Mouse (Mus musculus) thymus, postnatal 36 days (tissue): ENCODE results near the gene Nudt22.

ENCODE experiments used
- DNase-seq, 2 experiments: peaks; one replicate each; pipeline ENCODE4 v3.0.0; 2022; ENCODE audit warnings: mixed read lengths in 2 of 2

Nudt22 gene

DNA sequence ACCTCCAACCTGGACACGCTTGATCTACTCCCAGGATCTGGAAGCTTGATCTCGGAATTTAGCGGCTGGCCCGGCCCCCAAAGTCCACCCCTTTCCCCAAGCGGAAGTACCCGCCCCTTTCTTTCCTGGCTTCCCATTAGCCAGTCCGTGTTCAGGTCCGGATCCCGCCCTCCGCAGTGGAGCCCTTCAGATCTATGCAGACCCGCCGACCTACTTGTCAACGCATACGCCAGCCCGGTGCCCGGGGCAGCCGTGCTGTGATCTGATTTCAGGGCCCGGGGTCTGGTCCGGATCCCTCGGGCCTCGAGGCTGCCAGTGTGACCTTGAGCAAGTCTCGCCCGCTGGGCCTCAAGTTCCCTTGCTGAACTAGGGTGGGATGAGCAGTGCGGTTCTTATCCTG lies at the start of gene Nudt22, which contains the start of gene Trpt1:
Nudt22 (minus strand) TSS at position 112 of the 400 bp plus-strand sequence.
Trpt1 (plus strand) TSS at position 126 of the 400 bp plus-strand sequence.
- peak; percentile 61 to 73 for DNase-seq

- no peak for DNase-seq
Measured at GRCm38 (mm10) chr19:7044706-7045105, 48.8 kb upstream of the Nudt22 start.

GRCm38 (mm10) chr19:7044279-7044678 lies 48.4 kb upstream of the Nudt22 start:
- DNase-seq = no peak

DNA sequence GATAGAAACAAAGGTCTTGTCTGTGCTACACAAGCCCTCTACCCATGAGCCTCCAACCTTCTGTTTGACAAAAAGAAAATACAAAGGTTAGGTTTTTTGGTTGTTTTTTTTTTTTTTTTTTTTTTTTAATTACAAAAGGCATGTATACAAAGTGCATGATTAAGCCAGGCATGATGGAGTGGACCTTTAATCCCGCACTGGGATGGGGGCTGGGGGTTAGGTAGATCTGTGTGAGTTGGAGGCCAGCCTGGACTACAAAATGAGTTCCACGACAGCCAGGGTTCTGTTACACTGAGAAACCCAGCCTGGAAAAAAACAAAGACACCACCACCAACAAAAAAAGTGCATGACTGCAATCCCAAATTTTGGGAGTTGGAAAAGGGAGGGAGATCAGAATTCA lies 45.3 kb upstream of the Nudt22 start:
- no peak for DNase-seq

DNA sequence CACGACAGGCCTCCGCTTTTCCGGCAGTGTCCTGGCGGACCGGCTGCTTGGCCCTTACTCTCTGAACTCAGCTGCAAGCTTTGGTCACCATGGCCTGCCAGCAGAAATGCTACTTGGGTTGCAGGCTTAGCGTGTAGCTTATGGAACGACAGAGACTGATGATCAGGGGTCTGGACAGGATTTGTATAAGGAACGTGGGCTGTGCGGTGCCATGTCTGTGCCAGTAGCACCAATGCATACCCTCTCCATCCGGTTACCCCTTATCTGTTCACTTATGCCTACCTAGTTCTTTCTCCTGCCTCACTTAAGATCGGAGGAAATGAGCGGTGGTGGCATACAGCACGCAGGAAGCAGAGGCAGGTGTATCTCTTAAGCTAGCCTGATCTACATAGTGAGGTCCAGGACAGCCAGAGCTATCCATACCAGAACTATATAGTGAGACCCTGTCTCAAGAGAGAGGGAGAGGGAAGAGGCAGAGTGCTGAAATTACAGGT lies 44.8 kb upstream of the Nudt22 start:
- no peak for DNase-seq

GRCm38 (mm10) chr19:7039841-7040636 lies 44.1 kb upstream of the Nudt22 start, which contains the start of gene Stip1:
Stip1 (minus strand) TSS chr19:7039967.
- peak; percentile 98 to 100 for DNase-seq

DNA sequence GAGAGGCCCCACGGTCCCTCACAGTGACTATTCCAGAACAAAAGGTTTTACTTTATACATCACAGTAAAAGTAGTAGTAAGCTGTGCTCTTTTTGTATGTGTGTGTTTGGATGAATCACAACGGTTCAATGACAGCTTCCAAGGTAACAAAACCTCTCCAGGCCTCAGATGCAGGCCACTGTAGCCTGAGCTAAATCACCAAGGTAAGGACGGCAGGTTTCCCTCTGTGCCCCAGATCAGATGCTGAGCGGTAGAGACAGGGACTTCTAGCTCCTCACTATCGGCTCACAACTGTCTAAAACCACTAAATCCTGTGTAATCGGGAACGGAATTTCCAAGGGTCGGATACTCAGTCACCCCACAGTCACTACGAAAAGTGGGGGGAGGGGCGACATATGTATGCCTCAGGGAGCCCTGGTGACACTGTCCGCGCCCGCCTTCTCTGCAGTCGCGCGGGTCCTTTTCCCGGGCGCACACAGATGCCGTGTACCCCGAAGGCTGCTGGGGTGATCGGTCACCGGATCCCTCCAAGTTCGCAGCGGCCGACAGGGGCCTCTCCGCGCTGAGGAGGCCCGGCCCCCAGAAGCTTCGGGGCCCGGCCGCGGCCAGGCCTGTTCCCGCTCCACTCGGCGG lies 43.3 kb upstream of the Nudt22 start:
- peak; percentile 61 to 74 for DNase-seq

DNA sequence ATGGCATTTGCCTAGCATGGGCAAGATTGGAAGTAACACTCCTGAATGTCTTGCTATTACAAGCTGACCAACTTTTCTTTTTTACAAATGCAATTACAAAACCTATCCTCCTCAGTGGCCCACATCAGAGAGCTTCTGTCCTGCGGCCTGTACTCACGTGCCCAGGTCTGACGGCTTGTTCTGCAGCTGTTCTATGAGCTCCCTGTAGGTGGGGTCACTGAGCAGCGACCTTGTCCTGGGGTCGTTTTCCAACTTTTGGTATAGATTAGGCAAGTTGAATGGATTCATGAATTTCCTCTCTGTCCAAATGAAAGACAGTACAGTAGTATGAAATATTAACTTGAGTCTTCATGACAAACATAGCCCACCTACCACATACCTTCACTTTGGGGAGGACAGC lies 38.1 kb upstream of the Nudt22 start:
- no peak for DNase-seq

- DNase-seq = no peak
Measured at GRCm38 (mm10) chr19:7029531-7029930, 33.6 kb upstream of the Nudt22 start.

- DNase-seq = peak; percentile 75 to 77
Measured at GRCm38 (mm10) chr19:7020224-7020641, 24.3 kb upstream of the Nudt22 start.

DNA sequence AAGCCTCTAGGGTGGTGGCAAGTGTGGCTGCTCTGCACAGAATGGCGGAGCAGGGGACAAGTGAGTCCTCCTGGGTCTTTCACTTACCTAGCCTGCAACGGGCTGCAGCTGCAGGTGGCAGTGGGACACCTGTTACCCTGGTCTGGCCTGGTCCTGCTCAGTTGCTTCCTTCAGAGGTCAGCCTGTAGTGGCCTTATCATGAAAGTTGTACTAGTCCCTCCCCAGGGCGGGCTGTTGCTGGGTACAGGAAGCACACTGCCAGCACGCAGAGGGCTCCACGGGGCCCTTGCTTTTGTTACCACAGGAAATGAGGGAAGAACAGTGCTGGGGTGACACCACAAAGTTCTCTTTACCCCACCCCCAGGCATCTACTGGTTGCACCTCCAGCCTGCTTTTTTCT lies 23.3 kb upstream of the Nudt22 start, which contains the start of gene Fermt3:
Fermt3 (minus strand) TSS at position 279 of the 400 bp plus-strand sequence.
- DNase-seq = peak; percentile 84 to 88

DNA sequence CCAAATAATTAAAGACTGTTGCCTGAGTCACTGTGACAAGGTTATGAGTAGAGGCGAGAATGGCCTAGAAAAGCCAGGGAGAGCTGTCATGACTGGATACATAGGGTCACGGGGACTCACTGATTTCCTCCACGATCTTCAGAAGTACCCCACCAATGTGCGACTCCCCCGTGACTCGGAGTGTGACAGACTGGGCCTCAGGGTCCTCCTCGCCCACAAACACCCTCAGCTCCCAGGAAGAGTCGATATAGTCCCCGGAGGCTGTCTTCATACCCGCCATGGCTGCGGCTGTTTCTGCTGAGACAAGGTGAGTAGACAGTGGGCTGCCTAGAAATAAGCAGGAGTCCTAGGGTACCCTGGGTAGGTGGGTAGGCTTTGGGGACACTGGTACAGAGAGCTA lies 22.6 kb upstream of the Nudt22 start:
- DNase-seq = peak; percentile 37

DNA sequence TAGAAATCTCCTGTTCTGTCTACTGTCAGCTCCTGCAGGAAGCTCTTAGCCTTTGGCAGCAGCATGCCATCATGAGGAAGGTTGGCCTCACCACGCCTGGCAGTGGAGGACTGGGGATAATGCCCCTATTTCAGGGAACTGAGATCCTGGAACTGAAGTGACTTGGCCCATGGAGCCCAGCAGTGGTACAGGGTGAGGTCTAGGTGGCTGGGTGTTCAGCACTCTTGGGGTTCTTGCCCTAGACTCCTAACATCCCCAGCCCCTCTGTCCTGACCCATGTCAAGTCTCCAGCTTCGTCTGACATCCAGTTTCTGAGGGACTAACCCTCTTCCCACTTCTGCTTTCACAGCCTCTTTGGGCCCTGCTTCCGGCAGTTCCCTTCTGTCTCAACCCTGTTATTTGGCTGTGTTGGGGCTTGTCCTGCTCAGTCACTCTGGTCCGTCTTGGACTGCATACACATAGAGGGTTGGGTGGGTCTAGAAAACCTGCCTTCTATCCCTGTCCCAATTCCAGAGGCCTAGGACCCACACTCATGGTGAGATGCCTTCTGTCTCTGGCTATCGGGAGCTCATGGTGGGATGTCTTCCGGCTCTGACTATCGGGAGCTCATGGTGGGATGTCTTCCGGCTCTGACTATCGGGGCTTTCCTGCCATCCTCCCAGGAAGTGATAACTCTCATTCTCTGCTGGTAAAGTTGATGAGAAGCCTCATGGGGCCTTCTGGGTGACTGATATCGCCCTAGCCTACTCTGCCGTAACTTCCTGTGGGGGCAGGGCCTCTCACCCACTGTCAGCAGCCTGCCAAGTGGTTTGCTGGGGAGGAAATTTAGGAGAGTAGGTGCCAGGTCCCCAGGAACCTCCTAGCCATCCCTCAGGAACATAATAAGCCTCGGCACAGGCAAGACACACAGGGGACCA lies 21.9 kb upstream of the Nudt22 start:
- DNase-seq = peak; percentile 58 to 72

GRCm38 (mm10) chr19:7014481-7015135 lies 18.7 kb upstream of the Nudt22 start:
- DNase-seq = no peak

DNA sequence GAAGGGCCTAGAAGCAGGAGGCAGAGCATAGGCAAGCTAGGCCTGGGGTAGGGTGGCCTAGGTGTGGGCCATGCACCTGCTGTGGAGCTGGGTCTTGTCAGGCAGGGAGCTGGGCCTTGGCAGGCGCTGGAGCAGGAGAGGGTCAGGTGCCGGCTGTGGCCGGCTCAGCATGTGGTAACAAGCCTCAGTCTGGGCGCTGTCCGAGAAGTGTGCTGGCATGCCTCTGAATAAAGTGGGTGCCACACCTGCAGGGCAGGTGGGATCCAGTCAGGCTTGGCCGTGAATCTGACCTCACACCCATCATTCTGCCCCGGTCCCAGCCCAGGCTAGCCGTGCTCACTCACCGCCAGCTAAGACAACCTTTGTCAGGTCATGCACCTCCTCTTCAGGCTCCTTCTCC lies 18.1 kb upstream of the Nudt22 start:
- no peak for DNase-seq

GRCm38 (mm10) chr19:7012426-7012825 lies 16.5 kb upstream of the Nudt22 start:
- no peak for DNase-seq

GRCm38 (mm10) chr19:7006892-7007593 lies 11.1 kb upstream of the Nudt22 start:
- no peak for DNase-seq

- DNase-seq = peak in 1 of 2 experiments; percentile 19
Measured at GRCm38 (mm10) chr19:6999360-7000063, 3.6 kb upstream of the Nudt22 start.

GRCm38 (mm10) chr19:6997721-6998290 lies 1.9 kb upstream of the Nudt22 start:
- DNase-seq = peak in 1 of 2 experiments; percentile 54

- peak in 1 of 2 experiments; percentile 44 for DNase-seq
Measured at GRCm38 (mm10) chr19:6995255-6995991, 494 bp downstream of the Nudt22 start.
